Comparison of ENCODE assay signal across 8 mouse cellular contexts in the genomic region with DNA sequence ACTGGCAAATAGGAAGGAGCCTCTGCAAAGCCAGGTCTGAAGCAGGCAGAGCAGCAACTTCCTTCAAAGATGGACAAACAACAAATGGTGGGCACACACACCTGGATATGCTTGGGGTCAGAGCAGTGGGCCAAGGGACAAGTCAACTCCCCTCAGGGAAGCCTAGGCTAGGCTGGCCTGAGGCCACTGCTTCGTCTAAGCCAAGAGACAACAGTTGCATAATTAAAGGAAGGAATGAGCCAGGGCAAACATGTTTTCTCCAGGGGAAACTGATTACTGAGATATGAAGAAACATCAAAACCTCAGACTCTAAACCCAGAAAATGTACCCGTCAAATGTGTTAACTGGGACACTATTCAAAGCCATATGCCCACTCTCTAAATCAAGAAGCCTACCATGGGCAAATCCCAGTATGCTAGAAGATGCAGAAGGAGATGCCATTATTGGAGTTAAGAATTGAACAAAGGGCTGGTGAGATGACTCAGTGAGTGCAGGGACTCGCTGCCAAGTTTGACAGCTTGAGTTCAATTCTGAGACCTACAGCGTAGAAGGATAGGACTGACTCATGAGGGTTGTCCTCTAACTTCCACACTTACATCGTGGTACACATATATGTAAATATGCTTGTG.
DNase-seq lines count a peak whose midpoint lies in the region; ATAC-seq and TF ChIP-seq lines count a peak whose summit lies in the region.

No protein-coding gene starts in this region.

- H3K4me3 ChIP-seq in hindbrain, postnatal 0 days (ENCODE audit: low read length), result no peak overlapping the region
- no peak overlapping the region for H3K4me3 ChIP-seq in hindbrain, embryonic 12.5 days
- H3K4me3 ChIP-seq in cerebellum, adult 2 months (replicated peaks; ENCODE audit: insufficient read depth, low read depth, low read length), result no peak overlapping the region
- no peak overlapping the region for H3K4me3 ChIP-seq in stomach, postnatal 0 days (ENCODE audit: low read depth, low read length)
- no peak overlapping the region for H3K4me3 ChIP-seq in hindbrain, embryonic 16.5 days (ENCODE audit: low read length)

- DNase-seq in hindbrain, postnatal 0 days (ENCODE audit: low spot score), result peak; percentile 15
- peak; percentile 72 to 84 for DNase-seq in cerebellum, adult 2 months
- peak; percentile 42 to 70 for DNase-seq in layer of hippocampus, adult 8-10 months (ENCODE audit: low spot score in 2 of 2)
- DNase-seq in right cerebral cortex, adult 2 months (ENCODE audit: low spot score in 2 of 2), result peak; percentile 67 to 70
- DNase-seq in stomach, postnatal 0 days (ENCODE audit: low spot score), result no peak
- no peak for DNase-seq in thymus, postnatal 0 days (ENCODE audit: low spot score)

- no peak for TF ChIP-seq EP300 in stomach, postnatal 0 days (optimal IDR thresholded peaks at IDR 0.05)

- no peak for TF ChIP-seq POLR2A in cerebellum, adult 2 months (IDR thresholded peaks at IDR 0.05; ENCODE audit: borderline replicate concordance, insufficient read depth, low read length)

- H3K27ac ChIP-seq in hindbrain, postnatal 0 days, result no peak overlapping the region
- no peak overlapping the region for H3K27ac ChIP-seq in hindbrain, embryonic 12.5 days
- peak overlapping the region; percentile 47 for H3K27ac ChIP-seq in cerebellum, adult 2 months (ENCODE audit: insufficient read depth, low read length)
- H3K27ac ChIP-seq in stomach, postnatal 0 days (replicated peaks), result no peak overlapping the region
- H3K27ac ChIP-seq in hindbrain, embryonic 16.5 days (ENCODE audit: low read depth, low read length), result no peak overlapping the region

- no peaks in the 10 kb centered on the region for H3K9me3 ChIP-seq in hindbrain, postnatal 0 days (ENCODE audit: low read length)
- no peaks in the 10 kb centered on the region for H3K9me3 ChIP-seq in hindbrain, embryonic 12.5 days (replicated peaks)
- no peaks in the 10 kb centered on the region for H3K9me3 ChIP-seq in stomach, postnatal 0 days (ENCODE audit: control insufficient read depth, low read length)
- no peaks in the 10 kb centered on the region for H3K9me3 ChIP-seq in hindbrain, embryonic 16.5 days (ENCODE audit: control insufficient read depth, low read length)

- no peak overlapping the region for H3K9ac ChIP-seq in hindbrain, postnatal 0 days (replicated peaks; ENCODE audit: low read length)
- no peak overlapping the region for H3K9ac ChIP-seq in hindbrain, embryonic 12.5 days
- H3K9ac ChIP-seq in stomach, postnatal 0 days (ENCODE audit: low read length), result no peak overlapping the region
- no peak overlapping the region for H3K9ac ChIP-seq in hindbrain, embryonic 16.5 days (ENCODE audit: low read depth, low read length)

- no peak for TF ChIP-seq CTCF in hindbrain, postnatal 0 days (IDR thresholded peaks at IDR 0.05; ENCODE audit: low read depth)
- no peak for TF ChIP-seq CTCF in cerebellum, adult 2 months (IDR thresholded peaks at IDR 0.05; ENCODE audit: borderline replicate concordance, insufficient read depth, low read depth, low read length)
- no peak for TF ChIP-seq CTCF in stomach, postnatal 0 days (IDR thresholded peaks at IDR 0.05; ENCODE audit: low read depth)

- H3K36me3 ChIP-seq in hindbrain, postnatal 0 days (ENCODE audit: insufficient read depth, low read length), result no peaks in the 10 kb centered on the region
- no peaks in the 10 kb centered on the region for H3K36me3 ChIP-seq in hindbrain, embryonic 12.5 days
- no peaks in the 10 kb centered on the region for H3K36me3 ChIP-seq in stomach, postnatal 0 days (ENCODE audit: control insufficient read depth, insufficient read depth, low read length)
- no peaks in the 10 kb centered on the region for H3K36me3 ChIP-seq in hindbrain, embryonic 16.5 days (ENCODE audit: control insufficient read depth, insufficient read depth, low read length)

- H3K27me3 ChIP-seq in hindbrain, postnatal 0 days (ENCODE audit: insufficient read depth, low read length), result no peaks in the 10 kb centered on the region
- no peaks in the 10 kb centered on the region for H3K27me3 ChIP-seq in hindbrain, embryonic 12.5 days
- H3K27me3 ChIP-seq in cerebellum, adult 2 months (ENCODE audit: control insufficient read depth, insufficient read depth, low read length), result no peaks in the 10 kb centered on the region
- H3K27me3 ChIP-seq in stomach, postnatal 0 days (ENCODE audit: control insufficient read depth, insufficient read depth, low read length), result no peaks in the 10 kb centered on the region
- H3K27me3 ChIP-seq in hindbrain, embryonic 16.5 days (replicated peaks; ENCODE audit: control insufficient read depth, insufficient read depth, low read length), result no peaks in the 10 kb centered on the region

- no peak overlapping the region for H3K4me2 ChIP-seq in hindbrain, postnatal 0 days (ENCODE audit: low read depth, low read length)
- H3K4me2 ChIP-seq in hindbrain, embryonic 12.5 days (replicated peaks), result no peak overlapping the region
- no peak overlapping the region for H3K4me2 ChIP-seq in stomach, postnatal 0 days (replicated peaks; ENCODE audit: low read depth)
- no peak overlapping the region for H3K4me2 ChIP-seq in hindbrain, embryonic 16.5 days (ENCODE audit: low read length)

- peaks cover 3% of the 10 kb centered on the region; the same call in 1 of the 2 replicates for H3K4me1 ChIP-seq in hindbrain, postnatal 0 days (ENCODE audit: insufficient read depth, low read length)
- H3K4me1 ChIP-seq in hindbrain, embryonic 12.5 days, result peaks cover 7% of the 10 kb centered on the region; the same call in 1 of the 2 replicates
- peaks cover 29% of the 10 kb centered on the region for H3K4me1 ChIP-seq in cerebellum, adult 2 months (ENCODE audit: control insufficient read depth, insufficient read depth, low read length)
- peaks cover 2% of the 10 kb centered on the region; the same call in 1 of the 2 replicates for H3K4me1 ChIP-seq in stomach, postnatal 0 days (replicated peaks; ENCODE audit: control insufficient read depth, insufficient read depth)
- peaks cover 1% of the 10 kb centered on the region; the same call in 1 of the 2 replicates for H3K4me1 ChIP-seq in hindbrain, embryonic 16.5 days (ENCODE audit: control insufficient read depth, insufficient read depth, low read depth, low read length)

- whole genome bisulfite sequencing in hindbrain, postnatal 0 days, result 61% methylated on average over 5 of the region's 5 CpGs
- 91% methylated on average over 5 of the region's 5 CpGs for WGBS in hindbrain, embryonic 12.5 days
- 18% methylated on average over 5 of the region's 5 CpGs for WGBS in cerebellum, adult 2 months
- 59% methylated on average over 5 of the region's 5 CpGs for WGBS in stomach, postnatal 0 days
- 75% methylated on average over 5 of the region's 5 CpGs for WGBS in hindbrain, embryonic 16.5 days

- no peak for ATAC-seq in hindbrain, postnatal 0 days
- ATAC-seq in hindbrain, embryonic 12.5 days (ENCODE audit: low FRiP score), result no peak
- ATAC-seq in stomach, postnatal 0 days (ENCODE audit: low FRiP score, low TSS enrichment), result no peak
- ATAC-seq in hindbrain, embryonic 16.5 days, result no peak

Comparison
In these comparisons a context has a peak if more than half of its experiments do, and no peak if none do; other contexts are left out.
1. DNase-seq: peak in hindbrain, postnatal 0 days (single experiment), cerebellum, adult 2 months (2 of 2), layer of hippocampus, adult 8-10 months (2 of 2) and right cerebral cortex, adult 2 months (2 of 2); none in stomach, postnatal 0 days (single experiment) and thymus, postnatal 0 days (single experiment).